Mouse (Mus musculus) bone marrow, adult 2 months (tissue): ENCODE measurements at regions not wholly inside any gene's neighbourhood (a gene's known extent, or its start where the extent isn't known, plus 50 kb on each side); places are given as distances from the start of the nearest gene placed in this dataset.

ENCODE experiments used
- CTCF ChIP-seq: fragments of 200-500 bp; IDR thresholded peaks from 2 replicates; pipeline ENCODE4 v1.5.1; 2011; ENCODE audit warnings: low read length, control low read depth; ENCODE audit not compliant: control insufficient read depth, insufficient read depth
- POLR2A ChIP-seq: fragments of 200-500 bp; IDR thresholded peaks from 2 replicates; pipeline ENCODE4 v1.6.1; 2011; ENCODE audit warnings: low read depth, mild to moderate bottlenecking, control low read depth, low read length, borderline replicate concordance; ENCODE audit not compliant: control insufficient read depth

DNA sequence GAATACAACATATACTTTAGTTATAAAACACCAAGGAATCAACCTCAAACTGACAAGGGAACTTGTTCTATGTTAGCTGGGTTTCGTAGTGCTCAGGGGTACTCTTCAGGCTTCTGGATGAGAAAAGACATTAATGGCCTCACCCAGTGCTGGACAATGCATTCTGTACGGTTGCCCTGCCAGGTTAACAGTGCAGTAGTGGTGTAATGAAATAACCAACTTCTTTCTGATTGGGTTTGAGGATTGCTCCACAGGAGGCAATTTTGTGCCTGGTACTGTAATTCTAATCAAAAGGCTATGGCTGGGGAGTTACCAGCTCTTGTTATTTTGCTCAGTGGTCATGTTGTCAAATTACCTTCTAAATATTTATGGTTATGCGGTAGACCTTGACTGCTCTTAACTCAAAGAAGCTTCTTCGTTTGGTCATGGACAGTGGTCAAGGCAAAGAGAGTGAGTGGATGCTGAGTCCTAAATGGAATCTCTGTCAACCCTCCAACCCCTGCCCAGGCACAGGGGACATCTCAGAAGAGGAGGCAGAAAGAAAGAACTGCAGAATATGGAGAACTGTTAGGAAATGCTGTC lies 158.8 kb upstream of the B3gat2 start:
- TF ChIP-seq CTCF (no peak), POLR2A (no peak)
